Mouse (Mus musculus): ENCODE data around the gene Gpatch8. TPM values are rescaled to one million over a fixed set of nuclear protein-coding genes. Genes with fewer than 3 reads are reported as not detected.

Gpatch8 gene
- polyA plus RNA-seq, 1 experiment from 2014 or later = 41.7 TPM

GRCm38 (mm10) chr11:102442089-102442488 is 114.1 kb downstream of the Gpatch8 start:
- Histone ChIP-seq H3K4me2 (replicated peaks) (no peak overlapping the region), H3K4me1 (replicated peaks) (peaks cover 40% of the 10 kb centered on the region), H3K36me3 (peaks cover 6% of the 10 kb centered on the region), H3K27ac (no peak overlapping the region), H3K9ac (no peak overlapping the region), H3K9me3 (no peaks in the 10 kb centered on the region), H3K4me3 (replicated peaks) (no peak overlapping the region), H3K27me3 (replicated peaks) (0 out of 2 replicates have a peak, but pooled peaks cover 6% of the 10 kb centered on the region)
- 88% methylated on average over 6 of the region's 6 CpGs for WGBS
- no peak for ATAC-seq

- H3K27me3 ChIP-seq (replicated peaks) = 0 out of 2 replicates have a peak, but pooled peaks cover 6% of the 10 kb centered on the region
- H3K4me2 ChIP-seq (replicated peaks) = no peak overlapping the region
- ATAC-seq = no peak
- WGBS = 80% methylated on average over 3 of the region's 3 CpGs
- H3K4me1 ChIP-seq (replicated peaks) = peaks cover 40% of the 10 kb centered on the region
- H3K9me3 ChIP-seq = no peaks in the 10 kb centered on the region
- H3K4me3 ChIP-seq (replicated peaks) = no peak overlapping the region
- no peak overlapping the region for H3K27ac ChIP-seq
- no peak overlapping the region for H3K9ac ChIP-seq
- peaks cover 6% of the 10 kb centered on the region for H3K36me3 ChIP-seq
Observed at GRCm38 (mm10) chr11:102441434-102441833, 114.8 kb downstream of the Gpatch8 start.

GRCm38 (mm10) chr11:102440255-102440654 is 115.9 kb downstream of the Gpatch8 start:
- Histone ChIP-seq H3K4me2 (replicated peaks) (no peak overlapping the region), H3K27me3 (replicated peaks) (0 out of 2 replicates have a peak, but pooled peaks cover 6% of the 10 kb centered on the region), H3K36me3 (peaks cover 14% of the 10 kb centered on the region), H3K9me3 (no peaks in the 10 kb centered on the region), H3K4me1 (replicated peaks) (peaks cover 28% of the 10 kb centered on the region), H3K9ac (no peak overlapping the region), H3K4me3 (replicated peaks) (no peak overlapping the region), H3K27ac (no peak overlapping the region)
- ATAC-seq = no peak
- 88% methylated on average over 8 of the region's 8 CpGs for WGBS

- Histone ChIP-seq H3K4me2 (replicated peaks) (peak overlapping the region; percentile 96; the same call in 1 of the 2 replicates), H3K9ac (no peak overlapping the region), H3K9me3 (no peaks in the 10 kb centered on the region), H3K36me3 (peaks cover 22% of the 10 kb centered on the region), H3K4me3 (replicated peaks) (no peak overlapping the region), H3K27ac (no peak overlapping the region), H3K27me3 (replicated peaks) (0 out of 2 replicates have a peak, but pooled peaks cover 6% of the 10 kb centered on the region), H3K4me1 (replicated peaks) (peaks cover 21% of the 10 kb centered on the region)
- WGBS = 84% methylated on average over 14 of the region's 14 CpGs
- no peak for ATAC-seq
Observed at GRCm38 (mm10) chr11:102439093-102440082, 116.8 kb downstream of the Gpatch8 start.

GRCm38 (mm10) chr11:102438212-102439092 is 117.7 kb downstream of the Gpatch8 start:
- H3K36me3 ChIP-seq = peaks cover 22% of the 10 kb centered on the region
- WGBS = 14% methylated on average over 77 of the region's 77 CpGs
- peak; percentile 31 for ATAC-seq
- peak overlapping the region; percentile 51 for H3K9ac ChIP-seq
- 0 out of 2 replicates have a peak, but pooled peaks cover 6% of the 10 kb centered on the region for H3K27me3 ChIP-seq (replicated peaks)
- peaks cover 17% of the 10 kb centered on the region for H3K4me1 ChIP-seq (replicated peaks)
- peak overlapping the region; percentile 96 for H3K4me2 ChIP-seq (replicated peaks)
- peak overlapping the region; percentile 47 for H3K4me3 ChIP-seq (replicated peaks)
- 0 out of 2 replicates have a peak overlapping the region, but pooled peaks have one; percentile 3 for H3K27ac ChIP-seq
- no peaks in the 10 kb centered on the region for H3K9me3 ChIP-seq

GRCm38 (mm10) chr11:102437120-102438061 is 118.8 kb downstream of the Gpatch8 start:
- peaks cover 22% of the 10 kb centered on the region for H3K36me3 ChIP-seq

GRCm38 (mm10) chr11:102436471-102436790 is 119.8 kb downstream of the Gpatch8 start:
- no peaks in the 10 kb centered on the region for H3K9me3 ChIP-seq
- peaks cover 17% of the 10 kb centered on the region for H3K4me1 ChIP-seq (replicated peaks)
- no peak overlapping the region for H3K4me2 ChIP-seq (replicated peaks)
- H3K36me3 ChIP-seq = peaks cover 18% of the 10 kb centered on the region
- H3K9ac ChIP-seq = no peak overlapping the region
- no peak for ATAC-seq
- 0 out of 2 replicates have a peak, but pooled peaks cover 6% of the 10 kb centered on the region for H3K27me3 ChIP-seq (replicated peaks)
- no peak overlapping the region for H3K27ac ChIP-seq
- H3K4me3 ChIP-seq (replicated peaks) = no peak overlapping the region
- WGBS = 74% methylated on average over 10 of the region's 10 CpGs

More at GRCm38 (mm10) chr11:102437120-102438061, 118.8 kb downstream of the Gpatch8 start:
- 9% methylated on average over 87 of the region's 87 CpGs for WGBS
- peak overlapping the region; percentile 47 for H3K4me3 ChIP-seq (replicated peaks)
- H3K4me1 ChIP-seq (replicated peaks) = peaks cover 17% of the 10 kb centered on the region
- H3K27ac ChIP-seq = peak overlapping the region; percentile 3; the same call in 1 of the 2 replicates
- H3K4me2 ChIP-seq (replicated peaks) = peak overlapping the region; percentile 96
- peak; percentile 58 for ATAC-seq
- 0 out of 2 replicates have a peak, but pooled peaks cover 6% of the 10 kb centered on the region for H3K27me3 ChIP-seq (replicated peaks)
- H3K9ac ChIP-seq = peak overlapping the region; percentile 51
- no peaks in the 10 kb centered on the region for H3K9me3 ChIP-seq

GRCm38 (mm10) chr11:102435754-102436470 is 120.3 kb downstream of the Gpatch8 start:
- Histone ChIP-seq H3K4me1 (replicated peaks) (peaks cover 20% of the 10 kb centered on the region), H3K9me3 (no peaks in the 10 kb centered on the region), H3K4me3 (replicated peaks) (no peak overlapping the region), H3K36me3 (peaks cover 18% of the 10 kb centered on the region), H3K9ac (no peak overlapping the region), H3K4me2 (replicated peaks) (no peak overlapping the region), H3K27ac (no peak overlapping the region), H3K27me3 (replicated peaks) (0 out of 2 replicates have a peak, but pooled peaks cover 6% of the 10 kb centered on the region)
- no peak for ATAC-seq
- 91% methylated on average over 18 of the region's 18 CpGs for WGBS

GRCm38 (mm10) chr11:102434816-102435705 is 121.1 kb downstream of the Gpatch8 start:
- Histone ChIP-seq H3K4me1 (replicated peaks) (peaks cover 20% of the 10 kb centered on the region), H3K36me3 (peaks cover 18% of the 10 kb centered on the region), H3K27me3 (replicated peaks) (0 out of 2 replicates have a peak, but pooled peaks cover 6% of the 10 kb centered on the region), H3K9me3 (no peaks in the 10 kb centered on the region), H3K4me2 (replicated peaks) (no peak overlapping the region), H3K9ac (no peak overlapping the region), H3K4me3 (replicated peaks) (no peak overlapping the region), H3K27ac (no peak overlapping the region)
- WGBS = 90% methylated on average over 11 of the region's 11 CpGs
- no peak for ATAC-seq

GRCm38 (mm10) chr11:102434406-102434805 is 121.8 kb downstream of the Gpatch8 start:
- H3K27ac ChIP-seq = no peak overlapping the region
- H3K4me3 ChIP-seq (replicated peaks) = no peak overlapping the region
- no peaks in the 10 kb centered on the region for H3K9me3 ChIP-seq
- no peak overlapping the region for H3K4me2 ChIP-seq (replicated peaks)
- H3K4me1 ChIP-seq (replicated peaks) = peaks cover 24% of the 10 kb centered on the region
- 13% methylated on average over 7 of the region's 7 CpGs for WGBS
- H3K36me3 ChIP-seq = peaks cover 15% of the 10 kb centered on the region
- no peak overlapping the region for H3K9ac ChIP-seq
- ATAC-seq = peak; percentile 31; the same call in 1 of the 2 replicates
- H3K27me3 ChIP-seq (replicated peaks) = 0 out of 2 replicates have a peak, but pooled peaks cover 6% of the 10 kb centered on the region
